Mouse (Mus musculus) liver, embryonic 14.5 days (tissue): ENCODE data around the gene Nup205. TPM values are rescaled to one million over a fixed set of nuclear protein-coding genes. Genes with fewer than 3 reads are reported as not detected.

Experiments used
- ATAC-seq: fragments of 200-750 bp; cut with Nextera tagmentation; 2 replicates; pipeline ENCODE4 v1.8.0; 2017; ENCODE audit warnings: moderate number of reproducible peaks, mild to moderate bottlenecking, moderate library complexity; ENCODE audit not compliant: insufficient read depth
- DNase-seq, 3 experiments: peaks; one replicate each; pipeline ENCODE4 v3.0.0-alpha.2; 2012 to 2013; ENCODE audit warnings: low read depth in 3 of 3, low spot score in 3 of 3
- H3K27ac ChIP-seq: fragments of 300-500 bp; sonication (generic); 2 replicates; pipeline ENCODE4 v1.5.1; 2014; ENCODE audit warnings: moderate library complexity, mild to moderate bottlenecking, control low read depth, inconsistent platforms
- H3K27me3 ChIP-seq: fragments of 300-500 bp; sonication (generic); 2 replicates; pipeline ENCODE4 v1.6.1; 2014; ENCODE audit warnings: mild to moderate bottlenecking, low read length, moderate library complexity; ENCODE audit not compliant: control insufficient read depth, insufficient read depth
- H3K36me3 ChIP-seq: fragments of 300-500 bp; sonication (generic); replicated peaks from 2 replicates; pipeline ENCODE4 v1.6.1; 2014; ENCODE audit warnings: low read depth; ENCODE audit not compliant: control insufficient read depth, insufficient read depth
- H3K4me1 ChIP-seq, 2 experiments: fragments of 200-500 bp in 1 of 2; fragments of 300-500 bp in 1 of 2; sonication (generic) in 1 of 2; replicated peaks; 2 replicates each; pipeline ENCODE4 v1.6.1; 2012 to 2014; ENCODE audit warnings: antibody characterized with exemption in 1 of 2, inconsistent platforms in 1 of 2, low read length in 1 of 2; ENCODE audit not compliant: control insufficient read depth in 2 of 2, insufficient read depth in 2 of 2
- H3K4me2 ChIP-seq: fragments of 300-500 bp; sonication (generic); 2 replicates; pipeline ENCODE4 v1.6.1; 2014; ENCODE audit warnings: low read depth, mild to moderate bottlenecking, control low read depth, moderate library complexity
- H3K4me3 ChIP-seq, 2 experiments: fragments of 200-500 bp in 1 of 2; fragments of 300-500 bp in 1 of 2; sonication (generic) in 1 of 2; 2 replicates each; pipeline ENCODE4 v1.5.1; 2012 to 2014; ENCODE audit warnings: low read depth in 2 of 2, low read length in 2 of 2, mild to moderate bottlenecking in 2 of 2, control low read depth in 1 of 2, inconsistent platforms in 1 of 2, moderate library complexity in 1 of 2; ENCODE audit not compliant: insufficient read depth in 1 of 2
- H3K9ac ChIP-seq: fragments of 300-500 bp; sonication (generic); replicated peaks from 2 replicates; pipeline ENCODE4 v1.6.1; 2014; ENCODE audit warnings: mild to moderate bottlenecking, control low read depth, moderate library complexity
- H3K9me3 ChIP-seq: fragments of 300-500 bp; sonication (generic); 2 replicates; pipeline ENCODE4 v1.6.1; 2016; ENCODE audit warnings: low read length, mixed read lengths; ENCODE audit not compliant: control insufficient read depth
- CTCF ChIP-seq: IDR thresholded peaks from 2 replicates; pipeline ENCODE4 v1.5.1; 2016; ENCODE audit warnings: antibody characterized with exemption, low read depth, control low read depth
- EP300 ChIP-seq: IDR thresholded peaks from 2 replicates; pipeline ENCODE4 v1.6.1; 2016; ENCODE audit warnings: antibody characterized with exemption, low read depth
- WGBS: fragments of 180-500 bp; shearing (Covaris S2); extraction: QIAGEN DNeasy Blood & Tissue Kit; methylation state at CpG from one replicate; pipeline ENCODE4 v1.1.7; 2014; ENCODE audit not compliant: insufficient replicate concordance; 5-methylcytosine and 5-hydroxymethylcytosine counted together
- polyA plus RNA-seq, 2 experiments: library from polyadenylated mRNA; depleted of rRNA in 1 of 2; stranded (reverse) in 1 of 2; unstranded in 1 of 2; fragments of >200 nt; fragmentation: Nextera tagmentation in 1 of 2; extraction: Ambion mirVana in 1 of 2; gene quantifications; 2 replicates each; pipeline versions ENCODE4 v1.2.1 to v1.2.3; 2012 to 2014

The Nup205 gene
- polyA plus RNA-seq, 2 experiments: 19.3 to 22.3 TPM

- DNase-seq: no peak
- Histone ChIP-seq H3K27ac (no peak overlapping the region), H3K27me3 (no peaks in the 10 kb centered on the region), H3K36me3 (no peaks in the 10 kb centered on the region), H3K4me3 (no peak overlapping the region), H3K9me3 (no peaks in the 10 kb centered on the region), H3K4me2 (no peak overlapping the region), H3K4me1 (no peaks in the 10 kb centered on the region), H3K9ac (no peak overlapping the region)
- TF ChIP-seq EP300 (no peak), CTCF (no peak)
- no peak for ATAC-seq
- 63% methylated on average over 1 of the region's 1 CpGs for WGBS
Observed at GRCm38 (mm10) chr6:35140351-35140750, 36.9 kb upstream of the Nup205 start.

- no peak overlapping the region for H3K4me3 ChIP-seq
- no peaks in the 10 kb centered on the region for H3K36me3 ChIP-seq
- DNase-seq (no peak), ATAC-seq (no peak)
- no peak overlapping the region for H3K27ac ChIP-seq
- TF ChIP-seq EP300: no peak
- peak; percentile 50 for TF ChIP-seq CTCF
- H3K4me2 ChIP-seq: no peak overlapping the region
- WGBS: 73% methylated on average over 2 of the region's 2 CpGs
- H3K4me1 ChIP-seq: no peaks in the 10 kb centered on the region
- no peaks in the 10 kb centered on the region for H3K27me3 ChIP-seq
- H3K9ac ChIP-seq: no peak overlapping the region
- no peaks in the 10 kb centered on the region; the same call in 1 of the 2 replicates for H3K9me3 ChIP-seq
Observed at GRCm38 (mm10) chr6:35145569-35145968, 31.7 kb upstream of the Nup205 start.

- WGBS: 59% methylated on average over 3 of the region's 3 CpGs
- H3K4me3 ChIP-seq: no peak overlapping the region
- no peaks in the 10 kb centered on the region for H3K4me1 ChIP-seq
- H3K9me3 ChIP-seq: no peaks in the 10 kb centered on the region; the same call in 1 of the 2 replicates
- TF ChIP-seq CTCF (no peak), EP300 (no peak)
- H3K27ac ChIP-seq: no peak overlapping the region
- no peak for DNase-seq
- H3K4me2 ChIP-seq: no peak overlapping the region
- H3K9ac ChIP-seq: no peak overlapping the region
- no peak for ATAC-seq
- no peaks in the 10 kb centered on the region for H3K36me3 ChIP-seq
- H3K27me3 ChIP-seq: no peaks in the 10 kb centered on the region
Observed at GRCm38 (mm10) chr6:35147726-35148422, 29.3 kb upstream of the Nup205 start.

DNA sequence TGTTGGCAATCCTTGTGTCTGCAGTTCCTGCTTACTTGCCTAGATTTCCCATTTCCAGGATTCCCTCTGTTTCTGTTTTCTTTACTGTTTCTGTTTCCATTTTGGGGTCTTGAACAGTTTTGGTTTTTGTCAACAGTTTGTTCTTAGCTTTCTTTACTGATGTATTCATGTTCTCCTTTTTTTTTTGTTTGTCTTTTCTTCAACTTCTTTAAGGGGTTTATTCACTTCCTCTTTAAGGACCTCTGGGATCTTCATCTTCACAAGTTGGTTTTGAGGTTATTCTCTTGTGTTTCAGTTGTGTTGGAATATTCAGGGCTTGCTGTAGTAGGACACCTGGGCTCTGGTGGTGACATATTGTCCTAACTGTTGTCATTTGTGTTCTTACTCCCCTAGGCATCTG is 22.7 kb upstream of the Nup205 start:
- TF ChIP-seq EP300: no peak
- TF ChIP-seq CTCF: no peak
- H3K4me2 ChIP-seq: no peak overlapping the region
- H3K27ac ChIP-seq: no peak overlapping the region
- H3K27me3 ChIP-seq: no peaks in the 10 kb centered on the region
- no peaks in the 10 kb centered on the region for H3K4me1 ChIP-seq
- no peaks in the 10 kb centered on the region for H3K36me3 ChIP-seq
- H3K9ac ChIP-seq: no peak overlapping the region
- no peaks in the 10 kb centered on the region for H3K9me3 ChIP-seq
- ATAC-seq (no peak), DNase-seq (no peak)
- no peak overlapping the region for H3K4me3 ChIP-seq

DNA sequence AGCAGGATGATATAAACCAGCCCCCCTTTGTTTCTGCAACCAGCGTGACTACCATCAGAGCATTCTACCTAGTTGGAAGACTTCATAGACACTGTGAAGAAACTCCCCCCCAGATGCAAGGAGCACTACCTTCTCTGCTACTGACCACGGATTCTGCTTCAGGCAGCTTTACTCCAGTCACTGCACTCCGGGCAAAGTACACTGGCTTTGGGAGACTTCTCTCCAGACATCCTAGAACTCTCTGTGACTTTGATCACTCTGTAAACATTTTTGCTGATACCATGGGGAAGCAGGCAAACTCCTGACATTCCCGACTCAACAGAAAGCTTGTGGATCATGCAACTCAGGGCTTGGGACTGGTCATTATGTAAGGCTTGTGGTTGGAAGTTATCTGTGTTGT is 8.0 kb upstream of the Nup205 start:
- Histone ChIP-seq H3K9me3 (no peaks in the 10 kb centered on the region), H3K9ac (no peak overlapping the region), H3K4me2 (no peak overlapping the region), H3K27me3 (no peaks in the 10 kb centered on the region), H3K4me1 (peaks cover 0 to 5% of the 10 kb centered on the region in 2 experiments; a peak in 2 of 4 replicates), H3K4me3 (no peak overlapping the region), H3K36me3 (no peaks in the 10 kb centered on the region), H3K27ac (no peak overlapping the region)
- no peak for TF ChIP-seq EP300
- no peak for TF ChIP-seq CTCF
- ATAC-seq (peak; percentile 15; the same call in 1 of the 2 replicates), DNase-seq (peak in 1 of 3 experiments; percentile 7)
- 53% methylated on average over 4 of the region's 4 CpGs for WGBS
